Mouse (Mus musculus): ENCODE measurements around the gene Ggct. TPM values are rescaled to one million over a fixed set of nuclear protein-coding genes. Genes with fewer than 3 reads are reported as not detected.

Ggct gene
- total RNA-seq (2021): 1 to 10 TPM; 8.8 to 8.9 TPM
- long read RNA-seq, experiment 1, transcript Ggct-202 (4 exons, 3,960 nt): major isoform, 5 of 14 reads
- long read RNA-seq, experiment 1, partial matches to known transcripts: 3 of 14 reads
- long read RNA-seq, experiment 1, other reads (novel, unspliced or antisense): 2 of 14 reads
- long read RNA-seq, experiment 2, transcript Ggct-202 (4 exons, 3,960 nt): major isoform, 9 of 15 reads
- long read RNA-seq, experiment 2, partial matches to known transcripts: 4 of 15 reads
- long read RNA-seq, experiment 2, other reads (novel, unspliced or antisense): 0 of 15 reads

- DNase-seq: peak; percentile 90 to 92
- intact Hi-C loops (cut with DNase I): loop anchor here (5.0 kb wide), 2 partner anchors 75 to 285 kb away; no protein-coding TSS in a partner anchor
These were observed at the start of gene Ggct for GRCm38 (mm10) chr6:54992734-54993260. TSS of gene Ggct (minus strand) at chr6:54992950.

GRCm38 (mm10) chr6:55040031-55040430 lies 47.3 kb upstream of the Ggct start:
- intact Hi-C loops (cut with DNase I): no loop called here
- no peak for DNase-seq

GRCm38 (mm10) chr6:55039446-55039783 lies 46.7 kb upstream of the Ggct start:
- intact Hi-C loops (cut with DNase I): no loop called here
- DNase-seq: no peak

GRCm38 (mm10) chr6:55038671-55039445 lies 46.1 kb upstream of the Ggct start:
- intact Hi-C loops (cut with DNase I): no loop called here
- DNase-seq: no peak

GRCm38 (mm10) chr6:55037799-55038670 lies 45.3 kb upstream of the Ggct start, which contains the start of gene Gars:
TSS of gene Gars (plus strand) at chr6:55038007.
- DNase-seq: peak; percentile 78 to 80
- intact Hi-C loops (cut with DNase I): no loop called here

- intact Hi-C loops (cut with DNase I): no loop called here
- no peak for DNase-seq
These were observed 44.0 kb upstream of the Ggct start for GRCm38 (mm10) chr6:55036731-55037130.

GRCm38 (mm10) chr6:55027642-55028041 lies 34.9 kb upstream of the Ggct start:
- intact Hi-C loops (cut with DNase I): no loop called here
- DNase-seq: no peak

GRCm38 (mm10) chr6:55021806-55022205 lies 29.1 kb upstream of the Ggct start:
- intact Hi-C loops (cut with DNase I): no loop called here

GRCm38 (mm10) chr6:55018417-55018816 lies 25.7 kb upstream of the Ggct start:
- intact Hi-C loops (cut with DNase I): loop anchor here (5.0 kb wide), 1 partner anchor 149 kb away; no protein-coding TSS in a partner anchor

More at GRCm38 (mm10) chr6:55021806-55022205, 29.1 kb upstream of the Ggct start:
- DNase-seq: no peak

GRCm38 (mm10) chr6:55016710-55017583 lies 24.2 kb upstream of the Ggct start:
- intact Hi-C loops (cut with DNase I): loop anchor here (5.0 kb wide), 1 partner anchor 150 kb away; no protein-coding TSS in a partner anchor
- peak in 1 of 2 experiments; percentile 46 for DNase-seq

More at GRCm38 (mm10) chr6:55018417-55018816, 25.7 kb upstream of the Ggct start:
- no peak for DNase-seq

- intact Hi-C loops (cut with DNase I): loop anchor here (5.0 kb wide), 1 partner anchor 151 kb away; no protein-coding TSS in a partner anchor
- peak in 1 of 2 experiments; percentile 10 for DNase-seq
These were observed 23.5 kb upstream of the Ggct start for GRCm38 (mm10) chr6:55016236-55016635.

- DNase-seq: no peak
- intact Hi-C loops (cut with DNase I): loop anchor here (5.0 kb wide), 1 partner anchor 97 kb away; no protein-coding TSS in a partner anchor
These were observed 21.4 kb upstream of the Ggct start for GRCm38 (mm10) chr6:55014184-55014583.

GRCm38 (mm10) chr6:55012516-55012915 lies 19.8 kb upstream of the Ggct start:
- intact Hi-C loops (cut with DNase I): loop anchor here (5.0 kb wide), 1 partner anchor 95 kb away; no protein-coding TSS in a partner anchor
- no peak for DNase-seq

GRCm38 (mm10) chr6:55010330-55011091 lies 17.8 kb upstream of the Ggct start:
- no peak for DNase-seq
- intact Hi-C loops (cut with DNase I): loop anchor here (5.0 kb wide), 1 partner anchor 93 kb away; no protein-coding TSS in a partner anchor

- intact Hi-C loops (cut with DNase I): loop anchor here (5.0 kb wide), 1 partner anchor 92 kb away; no protein-coding TSS in a partner anchor
- DNase-seq: no peak
These were observed 16.9 kb upstream of the Ggct start for GRCm38 (mm10) chr6:55009391-55010230.

GRCm38 (mm10) chr6:55008401-55008800 lies 15.7 kb upstream of the Ggct start:
- DNase-seq: no peak
- intact Hi-C loops (cut with DNase I): no loop called here

GRCm38 (mm10) chr6:55003559-55003958 lies 10.8 kb upstream of the Ggct start:
- intact Hi-C loops (cut with DNase I): no loop called here
- DNase-seq: no peak

Measured in gastrocnemius, postnatal 36 days (tissue).